Mouse (Mus musculus) spleen, adult 2 months (tissue): ENCODE measurements around the gene Gm29609.

ENCODE experiments used
- CTCF ChIP-seq: fragments of 200-500 bp; IDR thresholded peaks from 2 replicates; pipeline ENCODE4 v1.5.1; 2011; ENCODE audit warnings: mild to moderate bottlenecking, inconsistent platforms; ENCODE audit not compliant: insufficient read depth, insufficient read length, insufficient replicate concordance; ENCODE audit errors: extremely low read depth
- POLR2A ChIP-seq: fragments of 200-500 bp; IDR thresholded peaks from 2 replicates; pipeline ENCODE4 v1.6.1; 2011; ENCODE audit warnings: low read depth, low read length, inconsistent platforms

- TF ChIP-seq POLR2A (no peak), CTCF (no peak)
Observed at GRCm38 (mm10) chr5:31123481-31123880, 56.2 kb downstream of the Gm29609 start.
